Mouse (Mus musculus) CD4-positive, CD25-positive, alpha-beta regulatory T cell, adult 2 months (primary cell): ENCODE measurements around the gene Ppp1r13b.

Experiments
- DNase-seq: peaks from one replicate; pipeline ENCODE4 v3.0.0-alpha.2; 2012; ENCODE audit warnings: low read depth, low spot score

The Ppp1r13b gene

DNA sequence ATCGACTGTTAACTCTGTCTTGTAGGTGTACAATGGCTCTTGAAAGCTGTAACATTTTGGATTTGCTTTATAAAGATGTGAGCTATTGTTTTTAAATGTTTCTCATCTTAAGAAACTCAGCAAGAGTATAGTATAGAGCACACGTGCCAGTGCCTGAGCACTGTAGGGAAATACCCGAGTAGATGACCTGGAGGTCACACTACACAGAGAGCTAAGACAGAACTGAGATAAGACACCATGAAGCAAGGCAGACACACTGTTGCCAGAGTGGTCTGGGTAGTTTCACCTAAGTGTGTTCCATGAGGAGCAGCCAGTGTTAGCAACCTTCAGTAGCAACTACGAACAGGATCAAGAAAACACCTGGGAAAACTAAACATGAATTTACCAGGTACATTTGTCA is 25.1 kb downstream of the Ppp1r13b start:
- DNase-seq = no peak

DNA sequence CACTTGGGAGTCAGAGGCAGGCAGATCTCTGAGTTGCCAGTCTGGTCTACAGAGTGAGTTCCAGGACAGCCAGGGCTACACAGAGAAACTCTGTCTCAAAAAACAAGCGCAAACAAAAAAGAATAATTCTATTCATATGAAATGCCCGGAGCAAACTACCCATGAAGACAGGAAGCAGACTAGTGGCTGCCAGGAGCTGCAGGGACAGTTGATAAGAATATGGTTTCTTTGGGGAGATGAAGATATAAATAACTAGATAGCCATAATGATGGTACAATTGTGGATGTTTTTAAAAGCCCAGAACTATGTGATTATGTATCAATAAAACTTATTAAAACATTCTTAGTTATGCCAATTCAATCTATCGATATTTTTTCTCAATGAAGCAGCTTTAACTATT is 25.9 kb downstream of the Ppp1r13b start:
- no peak for DNase-seq

DNA sequence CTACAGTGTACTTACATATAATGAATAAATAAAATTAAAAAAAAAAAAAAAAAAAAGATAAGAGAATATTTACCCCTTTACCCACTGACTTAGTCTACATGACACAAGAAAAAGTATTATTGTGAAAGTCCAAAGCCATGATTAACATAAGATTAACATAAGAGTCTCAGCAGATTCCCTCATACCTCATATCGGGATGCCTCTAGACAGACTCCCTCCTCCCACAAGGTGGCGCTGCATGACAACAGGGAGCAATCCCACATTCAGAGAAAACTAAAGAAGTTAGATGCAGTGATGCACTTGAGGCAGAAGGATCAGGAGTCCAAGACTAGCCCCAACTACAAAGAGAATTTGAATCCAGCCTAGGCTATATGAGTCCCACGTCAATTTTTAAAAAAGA is 29.7 kb downstream of the Ppp1r13b start:
- peak; percentile 91 for DNase-seq

DNA sequence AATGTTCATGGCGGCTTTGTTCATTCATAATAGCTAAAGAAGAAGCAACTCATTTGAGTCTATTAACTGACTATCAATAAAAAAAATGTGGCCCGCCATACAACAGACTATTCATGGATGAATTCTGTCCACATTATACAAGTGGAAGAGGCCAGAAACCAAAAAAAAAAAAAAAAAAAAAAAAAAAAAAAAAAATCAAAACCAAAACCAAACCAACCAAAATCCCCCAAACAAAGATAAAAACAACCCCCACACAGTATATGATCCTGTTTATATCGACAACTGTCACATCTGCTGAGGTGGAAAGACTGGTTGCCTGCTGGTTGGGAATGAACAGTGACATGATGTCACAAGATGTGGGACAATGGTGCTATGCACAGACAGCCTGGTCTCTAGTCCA is 32.4 kb downstream of the Ppp1r13b start:
- no peak for DNase-seq

DNA sequence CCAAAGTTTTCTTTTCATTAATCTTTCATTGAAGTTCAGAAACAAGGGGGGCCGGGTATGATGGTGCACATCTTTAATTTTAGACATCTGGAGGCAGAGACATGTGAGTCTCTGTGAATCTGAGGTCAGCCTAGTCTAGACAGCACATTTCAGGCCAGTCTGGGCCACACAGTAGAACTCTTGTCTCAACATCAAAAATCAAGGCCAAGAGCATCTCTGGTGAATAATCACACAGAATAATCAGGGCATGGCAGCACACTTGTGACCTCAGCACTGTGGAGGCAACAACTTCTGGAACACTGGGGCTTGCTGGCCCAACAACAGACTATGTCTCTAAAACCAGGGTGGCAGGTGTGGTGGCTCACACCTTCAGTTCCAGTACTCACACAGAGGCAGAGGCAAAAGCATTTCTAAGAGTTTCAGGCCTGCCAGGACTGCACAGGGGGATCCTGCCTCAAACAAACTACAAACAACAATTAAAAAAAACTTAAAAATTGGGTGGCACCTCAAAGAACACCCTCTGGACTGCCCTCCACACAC is 33.2 kb downstream of the Ppp1r13b start:
- no peak for DNase-seq

DNA sequence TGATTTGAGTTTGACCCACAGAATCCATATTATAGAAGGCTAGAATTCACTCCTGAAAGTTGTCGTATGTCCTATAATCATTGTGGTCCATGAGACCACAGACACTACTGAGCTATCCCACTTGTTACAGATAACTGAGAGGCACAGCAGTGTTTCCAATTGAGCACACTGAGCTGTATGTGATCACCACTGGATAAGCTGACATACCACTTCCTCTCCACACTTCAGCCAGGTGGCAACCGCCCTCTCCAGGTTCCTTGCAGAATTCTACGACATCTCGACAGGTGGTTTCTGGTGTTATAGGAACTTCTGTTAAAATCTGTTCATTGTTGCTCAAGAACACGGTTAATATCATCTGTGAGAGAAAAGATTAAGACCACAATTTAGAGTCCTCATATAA is 35.8 kb downstream of the Ppp1r13b start:
- no peak for DNase-seq

DNA sequence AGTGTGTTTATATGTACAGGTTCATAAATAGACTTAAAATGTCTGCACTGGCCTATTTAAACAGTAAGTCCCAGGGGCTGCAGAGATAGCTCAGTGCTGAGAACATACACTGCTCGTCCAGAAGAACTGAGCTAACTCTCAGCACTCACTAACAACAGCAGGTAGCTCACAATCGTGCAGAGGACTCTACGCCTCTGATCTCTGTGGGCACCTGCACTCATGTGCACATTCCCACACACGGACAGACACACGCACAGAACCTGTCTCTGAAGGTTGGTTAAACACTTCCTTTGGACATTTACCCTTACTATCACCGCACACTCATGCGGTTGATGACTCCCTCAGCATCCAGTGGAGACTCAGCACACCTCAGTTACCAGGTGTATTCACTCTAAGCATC is 37.1 kb downstream of the Ppp1r13b start:
- DNase-seq = no peak

DNA sequence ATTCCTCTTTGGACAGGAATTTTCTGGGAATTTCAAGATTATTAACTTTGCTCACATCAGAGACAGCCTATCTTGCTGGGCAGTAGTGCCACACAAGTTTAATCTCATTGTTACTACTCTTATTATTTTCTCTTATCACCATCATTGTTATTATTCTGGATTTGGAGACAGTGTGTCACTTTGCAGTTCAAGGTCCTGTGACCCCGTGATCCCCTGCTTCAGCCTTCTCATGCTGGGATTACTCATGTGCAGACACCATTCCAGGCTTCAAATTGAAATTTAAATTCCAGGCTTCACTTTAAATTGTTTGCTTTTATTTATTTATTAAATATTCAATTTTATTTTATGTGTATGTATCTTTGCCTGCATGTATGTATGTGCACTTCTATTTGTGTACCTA is 38.1 kb downstream of the Ppp1r13b start:
- no peak for DNase-seq

DNA sequence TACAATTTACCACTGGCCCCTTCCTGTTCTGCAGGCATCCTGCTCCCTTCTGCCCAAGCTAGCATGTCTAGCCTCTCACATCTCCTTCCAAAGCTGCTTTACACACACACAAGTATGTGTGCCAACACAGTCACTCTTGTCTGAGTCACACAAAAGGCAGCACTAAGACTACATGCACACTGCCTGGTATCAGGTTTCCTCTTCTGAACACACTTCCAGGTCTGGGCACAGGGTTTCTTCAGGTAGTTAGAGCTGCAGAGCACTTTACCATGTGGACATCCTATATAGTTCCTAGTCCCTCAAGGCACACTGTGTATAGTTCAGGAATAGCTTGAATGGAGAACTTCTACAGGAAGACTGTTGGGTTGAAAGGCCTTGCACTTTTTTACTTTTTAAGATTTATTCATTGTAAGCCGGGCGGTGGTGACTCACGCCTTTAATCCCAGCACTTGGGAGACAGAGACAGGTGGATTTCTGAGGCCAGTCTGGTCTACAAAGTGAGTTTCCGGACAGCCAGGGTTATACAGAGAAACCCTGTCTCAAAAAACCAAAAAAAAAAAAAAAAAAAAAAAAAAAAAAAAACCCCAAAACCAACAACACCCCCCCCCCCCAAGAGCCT is 43.6 kb downstream of the Ppp1r13b start:
- no peak for DNase-seq

DNA sequence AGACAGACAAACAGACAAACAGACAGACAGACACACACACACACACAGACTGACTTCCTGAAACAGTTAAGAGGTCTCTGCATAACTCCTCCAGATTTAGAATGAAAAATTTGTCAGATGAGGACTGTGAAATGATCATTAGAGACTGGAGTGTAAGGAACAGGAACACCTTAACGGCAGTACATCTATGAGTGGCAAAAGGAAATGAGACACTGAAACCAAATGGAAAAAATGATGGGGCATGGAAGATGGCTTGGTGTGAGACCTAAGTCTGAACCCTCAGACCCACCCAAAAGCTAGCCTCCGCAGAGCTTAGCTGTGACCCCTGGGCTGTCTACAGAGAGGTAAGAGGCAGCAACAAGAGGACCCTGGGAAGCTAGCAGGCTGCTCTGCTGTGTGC is 52.5 kb downstream of the Ppp1r13b start:
- no peak for DNase-seq

DNA sequence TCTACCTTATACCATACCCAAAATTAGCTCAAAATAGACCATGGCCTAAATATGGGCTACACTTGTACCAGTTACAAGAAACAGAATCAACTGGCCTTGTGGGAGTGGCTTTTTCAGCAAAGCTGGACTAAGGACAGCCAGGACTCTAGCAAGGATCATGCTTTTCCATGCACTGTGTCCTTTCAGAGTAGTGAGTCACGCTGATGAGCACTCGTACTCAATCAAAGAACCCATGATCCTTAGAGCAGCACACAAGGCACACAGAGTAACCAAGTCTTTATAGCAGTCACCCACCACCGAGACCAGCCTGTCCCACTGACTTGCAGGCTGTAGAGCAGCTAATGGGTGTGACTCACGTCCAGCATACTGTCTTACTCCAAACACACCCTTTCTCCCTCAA is 54.4 kb downstream of the Ppp1r13b start:
- no peak for DNase-seq

DNA sequence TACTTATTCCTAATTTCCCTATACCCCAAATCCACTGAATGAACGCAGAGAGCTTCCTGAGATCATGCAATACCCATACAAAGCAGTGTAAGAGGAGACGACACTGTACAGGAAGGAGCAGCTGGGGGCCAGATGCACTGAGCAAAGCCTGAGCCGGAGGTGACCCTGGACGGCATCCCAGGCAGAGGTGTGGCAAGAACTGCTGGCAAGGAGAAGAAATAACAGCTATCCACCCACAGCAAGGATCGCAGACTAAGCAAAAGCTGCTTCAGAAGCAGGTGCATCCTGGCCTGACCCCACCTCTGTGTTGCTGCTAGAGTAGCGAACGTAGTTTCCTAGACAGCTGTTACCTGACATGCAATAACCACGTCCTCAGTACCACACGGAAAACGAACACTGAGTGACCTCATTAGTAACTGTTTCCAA is 54.9 kb downstream of the Ppp1r13b start:
- DNase-seq = peak; percentile 38

DNA sequence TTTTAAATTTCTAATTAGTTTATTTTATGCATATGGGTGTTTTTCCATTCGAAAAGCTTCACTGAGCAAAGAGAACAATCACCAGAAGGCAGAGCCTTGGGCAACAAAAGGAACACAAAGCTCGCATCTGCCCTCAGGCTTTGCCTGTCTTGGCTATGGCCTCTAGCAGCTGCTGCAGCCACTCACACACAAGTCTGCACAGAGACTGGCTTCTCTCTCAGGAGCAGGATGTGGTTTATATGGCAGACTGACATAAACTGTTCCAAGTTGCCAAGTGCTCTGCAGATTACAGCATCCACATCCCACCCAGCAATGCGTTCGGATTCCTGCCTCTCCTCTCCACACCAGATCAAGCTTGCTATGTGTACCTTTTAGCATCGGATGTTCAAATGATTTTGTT is 56.2 kb downstream of the Ppp1r13b start:
- DNase-seq = peak; percentile 28

DNA sequence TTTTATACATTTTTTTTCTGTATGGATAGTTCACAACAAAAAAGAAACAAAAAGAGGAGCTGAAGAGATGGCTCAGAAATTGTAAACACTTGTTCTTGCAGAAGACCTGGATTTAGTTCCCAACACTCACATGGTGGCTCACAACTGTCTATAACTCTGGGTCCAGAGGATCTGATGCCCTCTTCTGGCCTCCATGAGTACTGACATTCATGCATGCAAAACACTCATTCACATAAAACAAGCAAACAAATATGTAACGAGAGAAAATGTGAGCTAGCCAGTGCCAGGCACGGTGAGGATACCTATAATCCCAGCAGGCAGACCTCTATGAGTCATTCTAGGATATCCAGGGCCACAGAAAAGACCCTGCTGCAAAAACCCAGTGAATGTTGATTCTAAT is 56.7 kb downstream of the Ppp1r13b start:
- peak; percentile 42 for DNase-seq

DNA sequence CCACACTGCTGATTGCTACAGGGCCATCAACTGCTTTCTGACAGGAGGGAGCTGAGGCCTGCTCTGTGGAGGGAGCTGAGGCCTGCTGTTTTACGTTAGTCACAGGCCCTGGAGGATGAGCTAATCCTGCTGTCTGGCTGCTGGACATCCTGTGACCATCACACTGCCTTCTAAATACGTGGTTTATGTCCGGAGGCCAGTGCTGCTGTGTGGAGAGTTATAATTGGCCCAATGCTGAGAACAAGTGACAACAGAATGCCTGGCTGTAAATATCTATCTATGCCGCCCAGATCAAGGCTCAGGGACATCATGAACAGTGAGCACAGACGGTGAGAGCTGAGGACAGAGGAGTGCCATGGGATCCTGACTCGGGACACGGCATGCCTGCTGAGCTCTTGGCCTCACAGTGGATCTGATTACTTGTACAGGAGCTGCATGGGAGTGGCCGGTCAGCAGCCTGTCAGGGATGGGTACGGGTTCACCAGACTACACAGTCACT is 59.6 kb downstream of the Ppp1r13b start:
- no peak for DNase-seq

DNA sequence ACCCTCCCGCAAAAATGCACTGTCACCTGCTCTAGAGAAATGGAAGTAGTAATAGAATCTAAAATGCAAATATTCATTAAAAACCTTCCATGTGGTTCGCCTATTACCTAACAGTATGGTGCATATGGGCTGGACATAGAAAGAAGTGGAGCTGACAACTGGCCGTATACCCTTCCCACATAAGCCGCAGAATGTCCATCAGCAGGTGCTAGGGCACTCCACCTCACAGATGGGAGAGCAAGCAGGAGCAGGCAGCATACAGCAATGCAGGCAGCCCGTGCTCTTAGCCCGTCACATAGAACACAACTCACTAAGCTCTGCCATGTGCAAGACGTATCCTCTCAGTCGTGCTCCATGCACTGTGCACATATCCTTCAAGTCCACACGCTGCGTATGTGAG is 61.1 kb downstream of the Ppp1r13b start:
- DNase-seq = no peak

DNA sequence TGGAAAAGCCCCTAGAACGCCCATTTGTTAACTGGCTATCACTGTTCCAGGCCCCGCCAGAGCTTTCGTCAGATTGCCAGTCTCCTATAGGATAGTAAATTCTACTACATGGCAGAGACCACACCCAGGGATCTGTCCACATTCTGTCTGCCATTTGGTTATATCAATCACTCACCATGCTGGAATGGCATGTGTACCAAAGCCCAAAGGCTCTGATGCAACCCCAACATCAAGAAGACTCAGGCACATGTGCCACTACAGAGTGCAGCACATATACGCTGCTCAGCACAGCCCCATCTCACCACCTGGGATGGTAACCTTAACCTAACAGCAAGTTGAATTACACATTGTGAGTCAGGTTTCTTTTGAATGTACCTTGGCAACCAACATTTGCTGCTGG is 62.0 kb downstream of the Ppp1r13b start:
- DNase-seq = no peak

DNA sequence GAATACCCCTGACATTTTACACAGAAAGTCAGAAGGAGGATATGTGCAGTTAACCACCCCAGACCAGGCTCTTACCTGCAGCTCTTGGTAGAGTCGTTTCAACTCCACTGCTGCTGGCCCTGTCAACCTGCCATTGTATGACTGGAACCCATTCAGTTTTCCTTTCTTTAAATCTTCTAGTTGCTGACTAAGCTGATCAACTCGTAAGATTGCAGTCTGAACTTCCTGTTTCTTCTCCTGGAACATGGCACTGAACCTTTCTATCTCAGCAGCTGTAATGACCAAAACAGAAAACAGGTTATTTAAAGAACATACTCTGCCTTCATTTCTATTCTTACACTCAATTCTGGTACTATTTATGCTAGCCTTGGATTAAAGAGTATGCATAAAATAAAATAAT is 64.4 kb downstream of the Ppp1r13b start:
- DNase-seq = no peak

DNA sequence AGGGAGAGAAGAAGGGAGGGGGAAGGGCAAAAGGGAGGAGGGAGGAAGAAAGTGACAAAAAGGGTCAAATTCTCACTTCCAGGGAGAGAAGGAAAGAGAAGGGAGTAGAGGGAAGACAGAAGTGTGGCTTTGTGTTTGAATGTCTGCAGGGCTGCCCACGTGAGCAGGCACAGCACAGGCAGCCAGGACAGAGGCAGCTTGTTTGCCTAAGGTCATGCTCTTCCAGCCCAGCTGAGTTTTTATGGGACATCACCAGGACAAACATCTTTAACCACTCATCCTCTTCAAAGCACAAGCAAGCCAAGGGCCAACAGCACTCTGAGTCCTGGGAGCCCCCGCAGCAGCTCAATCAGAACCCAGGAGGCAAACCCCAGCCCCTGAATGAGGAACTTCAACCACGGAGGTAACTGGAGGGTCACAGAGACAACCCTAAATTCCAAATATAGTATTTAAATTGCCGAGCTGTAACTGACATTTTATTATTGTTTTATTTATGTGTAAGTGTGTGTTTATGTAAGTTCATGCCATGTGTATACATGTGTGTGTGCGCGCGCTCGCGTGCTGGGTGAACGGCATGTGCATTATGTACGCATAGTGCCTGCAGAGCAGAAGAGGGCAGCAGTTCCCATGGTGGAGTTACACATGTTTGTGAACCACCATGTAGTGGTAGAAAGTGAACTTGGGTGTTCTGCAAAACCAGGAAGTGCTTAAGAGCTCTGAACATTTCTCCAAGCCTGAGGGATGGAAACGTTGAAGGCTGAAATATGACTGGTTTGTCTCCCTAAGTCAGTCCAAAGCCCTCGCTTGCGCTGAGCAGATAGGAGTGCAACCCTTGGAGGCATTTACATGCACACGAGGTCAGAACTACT is 65.1 kb downstream of the Ppp1r13b start:
- DNase-seq = no peak

DNA sequence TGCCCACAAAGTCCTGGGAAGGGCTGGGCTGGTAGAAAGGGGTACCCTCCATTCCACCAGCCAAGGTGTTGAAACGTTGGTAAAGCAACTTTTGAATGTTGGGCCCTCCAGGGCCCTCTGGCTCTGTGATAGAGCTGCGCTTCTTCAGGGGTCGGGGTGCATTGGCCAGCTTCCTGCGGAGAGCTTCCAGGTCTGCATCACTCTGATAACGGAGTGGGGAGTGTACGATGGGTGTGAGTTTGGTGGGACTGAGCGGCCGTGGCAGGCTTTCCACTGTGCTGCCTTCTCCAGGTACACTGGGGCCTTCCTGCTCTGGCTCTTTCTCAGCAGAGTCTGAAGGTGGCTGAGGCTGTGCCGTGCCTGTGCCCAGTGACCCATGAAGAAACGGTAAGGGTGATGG is 74.5 kb downstream of the Ppp1r13b start:
- DNase-seq = no peak

DNA sequence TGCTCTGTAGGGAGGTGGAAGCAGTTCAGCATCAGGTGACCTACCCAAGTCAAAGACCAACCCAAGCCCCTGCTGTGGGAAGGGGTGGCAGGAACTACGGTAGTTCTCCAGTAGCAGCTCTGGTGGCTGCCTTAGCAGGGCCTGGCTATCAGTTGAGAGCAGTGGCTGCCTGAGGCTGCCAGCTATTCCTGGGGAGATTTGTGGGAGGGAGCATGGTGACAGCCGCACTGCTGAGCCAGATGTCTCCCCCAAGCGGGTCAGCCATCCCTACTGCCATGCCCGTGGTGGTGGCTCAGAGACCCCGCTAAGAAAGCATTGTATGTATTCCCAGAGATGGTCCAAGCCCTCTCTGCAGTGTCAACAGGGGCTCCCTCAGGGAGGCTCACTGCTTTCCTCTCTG is 75.3 kb downstream of the Ppp1r13b start:
- DNase-seq = no peak

DNA sequence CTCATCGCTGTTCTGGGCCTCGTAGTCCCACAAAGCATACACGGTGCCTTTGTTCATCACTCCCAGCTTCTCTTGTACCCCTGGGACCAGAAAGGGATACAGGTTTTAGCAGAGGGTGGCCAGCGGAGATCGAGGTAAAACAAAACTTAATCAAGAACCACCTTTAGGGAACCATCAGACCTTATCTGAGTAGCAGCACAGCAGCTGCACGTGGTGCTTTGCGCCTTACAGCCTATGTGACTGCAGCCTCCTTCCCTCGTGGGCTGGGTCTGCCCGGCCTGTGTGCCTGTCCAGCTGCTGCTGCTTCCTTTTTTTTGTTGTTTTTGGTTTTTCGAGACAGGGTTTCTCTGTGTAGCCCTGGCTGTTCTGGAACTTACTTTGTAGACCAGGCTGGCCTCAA is 77.5 kb downstream of the Ppp1r13b start:
- DNase-seq = no peak

DNA sequence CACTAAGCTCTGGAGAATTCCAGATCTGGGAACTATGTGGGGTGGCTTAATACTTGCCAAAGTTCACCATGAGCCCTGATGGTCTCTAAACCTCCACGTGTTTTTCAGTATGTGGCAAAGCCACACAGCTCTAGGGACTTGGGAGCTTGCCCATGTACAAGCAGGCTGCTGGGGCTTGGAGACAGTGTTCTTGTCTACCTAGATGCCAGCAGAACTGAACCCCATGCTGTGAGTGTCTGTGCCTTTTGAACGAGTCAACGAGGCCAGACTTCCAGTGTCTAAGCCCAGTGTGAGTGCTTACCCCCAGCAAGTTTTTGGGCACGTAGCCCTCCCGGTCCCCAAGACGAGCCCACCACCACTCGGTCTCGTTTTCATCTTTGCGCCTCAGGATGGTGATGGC is 78.0 kb downstream of the Ppp1r13b start:
- no peak for DNase-seq
